ENCODE assay signal across 8 mouse cellular contexts in the genomic region with DNA sequence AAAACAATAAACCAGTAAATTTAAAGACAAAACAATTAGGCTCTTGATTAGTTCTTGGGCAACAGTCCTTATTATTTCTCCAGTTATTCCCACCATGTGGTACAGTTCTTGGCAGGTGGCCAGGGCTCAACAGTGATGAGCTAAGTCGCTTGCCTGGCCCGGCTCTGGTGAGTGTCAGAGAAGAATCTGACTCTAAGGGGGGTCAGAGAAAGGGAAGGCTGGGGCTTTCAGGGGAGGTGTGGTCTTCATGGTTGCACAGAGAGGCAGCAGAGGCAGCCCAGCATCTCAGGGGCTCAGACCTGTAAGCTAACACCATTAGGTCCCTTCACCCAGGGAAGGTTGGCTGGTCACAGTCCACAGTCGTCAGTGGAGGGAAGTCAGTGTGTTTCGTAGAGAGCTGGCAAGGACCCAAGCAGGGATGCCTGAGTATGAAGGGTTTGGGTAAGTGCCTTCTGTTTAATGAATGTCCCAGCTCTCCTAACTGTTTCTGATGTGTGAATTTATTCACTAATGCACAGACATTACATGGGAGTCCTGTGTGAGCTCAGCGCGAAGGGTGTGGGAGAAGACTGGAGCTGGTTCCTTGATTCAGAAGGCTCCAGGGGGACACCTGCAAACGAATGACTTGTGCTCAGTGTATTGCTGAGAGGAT. TPM values are rescaled to one million over a fixed set of nuclear protein-coding genes. Genes with fewer than 3 reads are reported as not detected.
A peak's percentile ranks its signal among the peaks of the same experiment; 100 is the strongest.
DNase-seq lines count a peak whose midpoint lies in the region; ATAC-seq and TF ChIP-seq lines count a peak whose summit lies in the region.

No protein-coding gene starts in this region.

- intact Hi-C loops in left cerebral cortex, postnatal 14 days (cut with DNase I): loop anchor here (10.0 kb wide), 1 partner anchor 336 kb away; no protein-coding TSS in a partner anchor

- no peak for ATAC-seq in inflammation-experienced regulatory T-cells, adult 6 months

- no peaks in the 10 kb centered on the region for H3K27me3 ChIP-seq in cerebellum, adult 2 months (ENCODE audit: control insufficient read depth, insufficient read depth, low read length)

- H3K4me3 ChIP-seq in cerebellum, adult 2 months (replicated peaks; ENCODE audit: insufficient read depth, low read depth, low read length): no peak overlapping the region

- no peak overlapping the region for H3K27ac ChIP-seq in cerebellum, adult 2 months (ENCODE audit: insufficient read depth, low read length)

- TF ChIP-seq POLR2A in cerebellum, adult 2 months (IDR thresholded peaks at IDR 0.05; ENCODE audit: borderline replicate concordance, insufficient read depth, low read length): no peak
- no peak for TF ChIP-seq POLR2A in brain, embryonic 14.5 days (IDR thresholded peaks at IDR 0.05; ENCODE audit: borderline replicate concordance, extremely low read depth, insufficient read depth, insufficient read length, poor library complexity, severe bottlenecking)

- no peaks in the 10 kb centered on the region for H3K4me1 ChIP-seq in cerebellum, adult 2 months (ENCODE audit: control insufficient read depth, insufficient read depth, low read length)

- no peak for TF ChIP-seq CTCF in cerebellum, adult 2 months (IDR thresholded peaks at IDR 0.05; ENCODE audit: borderline replicate concordance, insufficient read depth, low read depth, low read length)
- TF ChIP-seq CTCF in brain, embryonic 14.5 days (IDR thresholded peaks at IDR 0.05; ENCODE audit: borderline replicate concordance, extremely low read depth, insufficient read depth, insufficient read length): no peak

- 22% methylated on average over 7 of the region's 7 CpGs for WGBS in cerebellum, adult 2 months

- DNase-seq in cerebellum, adult 2 months: peak; percentile 28 to 37
- no peak for DNase-seq in cerebellum, adult 11 months
- DNase-seq in left cerebral cortex, postnatal 14 days (ENCODE audit: low spot score in 2 of 2): peak; percentile 45 to 69
- no peak for DNase-seq in left cerebral cortex, adult 18-20 months (ENCODE audit: low spot score in 2 of 2)
- peak; percentile 90 for DNase-seq in brain, embryonic 14.5 days (ENCODE audit: low read depth)
- DNase-seq in kidney, postnatal 36 days: peak; percentile 16 to 53
- no peak for DNase-seq in ovary, postnatal 14 days (ENCODE audit: low spot score)

RNA-seq across cellular contexts. Expression of a gene that starts 12.7 kb away (rescaled TPM):
- 16.2 and 18.4 TPM in 2 replicates for polyA plus RNA-seq in cerebellum, adult 2 months (2012; rRNA removed)
- total RNA-seq in left cerebral cortex, postnatal 14 days (2021): 100 to 1,000 TPM; 137 to 144 TPM
- total RNA-seq in left cerebral cortex, adult 18-20 months (2021): 10 to 100 TPM; 68.9 to 69.9 TPM
- 34.4 and 58.5 TPM in 2 replicates for polyA plus RNA-seq in brain, embryonic 14.5 days (2012; rRNA removed)
- under 1 TPM in 2 of 3 experiments, not detected in 1; 0.15 to 0.35 TPM for polyA plus RNA-seq in inflammation-experienced regulatory T-cells, adult 6 months (2017; shearing (Covaris generic))

Comparison
In these comparisons a context has a peak if more than half of its experiments do, and no peak if none do; other contexts are left out.
1. DNase-seq: peak in cerebellum, adult 2 months (2 of 2), left cerebral cortex, postnatal 14 days (2 of 2), brain, embryonic 14.5 days (single experiment) and kidney, postnatal 36 days (2 of 2); none in cerebellum, adult 11 months (single experiment), left cerebral cortex, adult 18-20 months (0 of 2) and ovary, postnatal 14 days (single experiment).
2. RNA of a gene that starts 12.7 kb away (polyA plus RNA-seq): 34.4 to 58.5 TPM in brain, embryonic 14.5 days and 16.2 to 18.4 TPM in cerebellum, adult 2 months; 0.15 to 0.35 TPM in inflammation-experienced regulatory T-cells, adult 6 months; every median in the first group is over 10 times any median in the second.